Mouse (Mus musculus): ENCODE measurements around the gene Nrf1. TPM values are rescaled to one million over a fixed set of nuclear protein-coding genes. Genes with fewer than 3 reads are reported as not detected.

Nrf1 gene
- polyA plus RNA-seq, 1 experiment from 2014 or later = 41.5 TPM

DNA sequence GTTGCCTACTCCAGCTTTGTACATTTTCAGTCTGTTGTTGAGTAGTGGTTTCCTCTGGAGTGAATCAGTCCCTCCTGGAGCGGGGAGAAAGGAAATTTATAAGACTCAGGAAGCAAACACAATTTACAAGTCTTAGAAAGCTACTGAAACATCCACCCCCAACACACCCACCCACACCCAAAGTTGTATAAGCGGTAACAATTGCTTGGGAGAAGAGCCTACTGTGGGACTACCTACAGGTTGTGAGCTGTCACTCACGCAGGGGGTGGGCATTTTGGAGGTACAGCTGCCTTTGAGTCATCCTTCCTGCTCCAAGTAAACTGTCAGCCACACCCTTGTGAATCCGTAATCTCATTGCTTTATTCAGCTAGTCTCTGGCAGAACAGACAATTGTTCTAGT is 19.4 kb upstream of the Nrf1 start:
- DNase-seq (no peak), ATAC-seq (ENCODE audit: low read depth) (no peak)
- no peaks in the 10 kb centered on the region for H3K27me3 ChIP-seq
- no peaks in the 10 kb centered on the region for H3K4me1 ChIP-seq (replicated peaks)
- no peak overlapping the region for H3K9ac ChIP-seq
- no peak overlapping the region for H3K4me2 ChIP-seq
- WGBS (ENCODE audit: insufficient replicate concordance) = 67% methylated on average over 4 of the region's 4 CpGs
- no peak overlapping the region for H3K4me3 ChIP-seq (replicated peaks)
- H3K27ac ChIP-seq = no peak overlapping the region
- H3K9me3 ChIP-seq (replicated peaks) = no peaks in the 10 kb centered on the region
- no peaks in the 10 kb centered on the region for H3K36me3 ChIP-seq

DNA sequence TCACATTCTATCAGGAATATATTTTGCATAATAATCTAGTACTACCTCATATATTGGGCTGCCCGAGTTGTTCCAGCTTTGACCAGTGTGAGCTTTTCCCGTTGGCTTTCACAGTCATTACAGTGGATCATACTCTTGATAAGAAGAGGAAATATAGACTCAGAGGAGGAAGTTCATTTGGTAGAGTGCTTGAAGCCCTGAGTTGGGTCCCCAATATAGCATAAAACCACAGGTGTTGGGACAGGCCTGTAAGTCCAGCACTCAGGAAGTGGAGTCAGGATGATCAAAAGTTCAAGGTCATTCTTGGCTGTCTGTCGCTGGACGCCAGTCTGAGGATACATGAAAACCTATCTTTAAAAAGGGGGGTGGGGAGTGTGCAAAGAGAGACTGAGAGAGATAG is 12.7 kb upstream of the Nrf1 start:
- Histone ChIP-seq H3K27ac (no peak overlapping the region), H3K36me3 (no peaks in the 10 kb centered on the region), H3K9ac (no peak overlapping the region), H3K4me3 (replicated peaks) (no peak overlapping the region), H3K27me3 (no peaks in the 10 kb centered on the region), H3K4me1 (replicated peaks) (no peaks in the 10 kb centered on the region), H3K9me3 (replicated peaks) (no peaks in the 10 kb centered on the region), H3K4me2 (no peak overlapping the region)
- 20% methylated on average over 4 of the region's 4 CpGs for WGBS (ENCODE audit: insufficient replicate concordance)
- DNase-seq = no peak
- ATAC-seq (ENCODE audit: low read depth) = no peak

DNA sequence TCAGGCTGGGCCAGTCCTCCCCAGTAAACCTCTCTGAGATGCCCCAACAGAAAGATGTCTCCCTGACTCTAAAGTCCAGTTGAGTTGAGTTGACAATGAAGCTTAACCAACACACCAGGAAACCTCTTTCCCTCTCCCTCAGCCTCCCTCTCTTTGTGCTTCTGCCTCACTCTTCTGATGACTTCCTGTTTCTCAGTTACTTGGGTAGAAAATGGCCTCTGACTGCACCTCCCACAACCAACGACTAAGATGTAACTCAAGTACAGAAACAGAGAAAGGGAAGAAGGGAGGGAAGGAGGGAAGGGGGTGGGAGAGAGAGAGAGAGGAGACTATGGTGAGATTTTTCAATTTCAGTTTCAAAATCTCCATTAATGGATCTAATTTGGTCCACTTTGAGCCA is 6.3 kb upstream of the Nrf1 start:
- no peak for ATAC-seq (ENCODE audit: low read depth)
- 10% methylated on average over 1 of the region's 1 CpGs for WGBS (ENCODE audit: insufficient replicate concordance)

GRCm38 (mm10) chr6:30042483-30042882 is 5.3 kb upstream of the Nrf1 start:
- Histone ChIP-seq H3K9ac (no peak overlapping the region), H3K27me3 (no peaks in the 10 kb centered on the region), H3K4me2 (no peak overlapping the region), H3K36me3 (no peaks in the 10 kb centered on the region), H3K9me3 (replicated peaks) (no peaks in the 10 kb centered on the region), H3K4me3 (replicated peaks) (no peak overlapping the region), H3K4me1 (replicated peaks) (peaks cover 19% of the 10 kb centered on the region), H3K27ac (no peak overlapping the region)
- WGBS (ENCODE audit: insufficient replicate concordance) = 40% methylated on average over 3 of the region's 3 CpGs
- ATAC-seq (ENCODE audit: low read depth) = no peak
- no peak for DNase-seq

More for the DNA sequence above, 6.3 kb upstream of the Nrf1 start:
- Histone ChIP-seq H3K9ac (no peak overlapping the region), H3K4me1 (replicated peaks) (peaks cover 13% of the 10 kb centered on the region), H3K27ac (no peak overlapping the region), H3K36me3 (no peaks in the 10 kb centered on the region), H3K4me3 (replicated peaks) (no peak overlapping the region), H3K9me3 (replicated peaks) (no peaks in the 10 kb centered on the region), H3K27me3 (no peaks in the 10 kb centered on the region), H3K4me2 (no peak overlapping the region)
- DNase-seq = no peak

GRCm38 (mm10) chr6:30048163-30048500 is 344 bp downstream of the Nrf1 start:
- Histone ChIP-seq H3K9me3 (replicated peaks) (no peaks in the 10 kb centered on the region), H3K9ac (peak overlapping the region; percentile 99), H3K4me1 (replicated peaks) (peaks cover 54% of the 10 kb centered on the region), H3K36me3 (peaks cover 5% of the 10 kb centered on the region; the same call in 1 of the 2 replicates), H3K4me3 (replicated peaks) (peak overlapping the region; percentile 99), H3K27me3 (no peaks in the 10 kb centered on the region), H3K4me2 (peak overlapping the region; percentile 90), H3K27ac (peak overlapping the region; percentile 96)
- 1% methylated on average over 42 of the region's 45 CpGs for WGBS (ENCODE audit: insufficient replicate concordance)
- DNase-seq = no peak
- ATAC-seq (ENCODE audit: low read depth) = no peak

DNA sequence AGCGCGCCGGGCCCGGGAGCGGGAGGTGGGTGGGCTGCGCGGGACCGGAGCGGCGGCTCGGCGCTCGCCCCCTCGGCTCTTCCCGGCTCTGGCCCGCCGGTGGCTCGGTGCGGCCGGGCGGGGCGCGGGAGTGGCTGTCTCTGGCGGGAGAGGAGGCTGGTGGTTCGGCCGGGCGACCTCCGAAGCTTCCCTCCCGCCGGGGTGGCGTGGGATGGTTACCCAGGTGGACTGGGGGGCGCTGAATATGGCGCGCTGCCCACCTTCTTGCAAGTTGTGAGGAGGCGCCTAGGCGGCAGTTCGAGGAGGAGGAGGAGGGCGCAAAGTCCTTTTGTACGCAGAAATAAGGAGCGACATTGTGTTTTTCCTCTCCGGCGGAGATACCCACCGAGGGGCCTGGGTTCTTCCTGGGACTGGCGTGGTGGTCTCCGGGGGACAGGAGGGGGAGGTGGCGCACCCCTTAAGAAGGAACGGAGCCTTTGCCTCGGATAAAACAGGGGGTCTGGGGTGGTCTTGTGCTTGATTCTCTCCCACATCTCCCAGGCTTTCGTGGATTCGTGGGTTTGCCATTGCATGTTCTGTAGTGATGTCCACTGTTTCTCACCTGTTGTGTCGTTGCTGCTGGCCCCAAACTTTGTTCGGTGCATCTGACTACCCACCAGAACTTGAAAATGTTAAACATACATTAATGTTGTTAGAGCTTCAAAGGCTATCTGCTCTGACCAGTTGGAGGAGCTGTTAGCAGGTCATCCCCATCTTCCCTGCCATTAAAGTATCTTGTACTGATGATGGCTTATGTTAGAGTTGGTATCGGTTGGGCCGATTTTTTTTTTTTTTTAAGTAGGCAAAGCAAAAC is 939 bp downstream of the Nrf1 start:
- Histone ChIP-seq H3K4me3 (replicated peaks) (peak overlapping the region; percentile 99), H3K36me3 (peaks cover 5% of the 10 kb centered on the region; the same call in 1 of the 2 replicates), H3K9me3 (replicated peaks) (no peaks in the 10 kb centered on the region), H3K27me3 (no peaks in the 10 kb centered on the region), H3K27ac (peak overlapping the region; percentile 96), H3K4me2 (peak overlapping the region; percentile 90), H3K9ac (peak overlapping the region; percentile 99), H3K4me1 (replicated peaks) (peaks cover 52% of the 10 kb centered on the region)
- WGBS (ENCODE audit: insufficient replicate concordance) = 2% methylated on average over 53 of the region's 54 CpGs
- peak; percentile 71 for ATAC-seq (ENCODE audit: low read depth)
- DNase-seq = peak; percentile 56

DNA sequence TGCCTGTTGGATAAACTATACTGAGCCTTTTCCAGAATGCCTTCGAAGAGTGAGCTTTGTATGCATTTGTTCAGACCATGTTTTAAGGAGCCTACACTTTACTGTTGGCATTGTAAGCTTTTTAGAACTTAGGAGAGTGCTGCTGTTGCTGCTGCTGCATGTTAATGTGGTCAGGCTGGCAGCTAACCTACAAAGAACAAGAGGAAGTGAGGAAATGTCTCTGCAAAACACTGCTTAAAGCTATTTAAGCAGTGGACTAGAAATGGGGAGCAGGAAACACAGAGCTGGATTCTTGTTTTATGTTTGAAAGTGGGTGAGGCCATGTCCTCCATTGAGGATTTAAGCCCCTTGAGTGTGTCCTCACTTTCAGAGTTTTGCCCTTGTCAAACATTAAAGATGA is 5.3 kb downstream of the Nrf1 start:
- 67% methylated on average over 1 of the region's 1 CpGs for WGBS (ENCODE audit: insufficient replicate concordance)
- Histone ChIP-seq H3K9ac (no peak overlapping the region), H3K4me1 (replicated peaks) (peaks cover 40% of the 10 kb centered on the region), H3K9me3 (replicated peaks) (no peaks in the 10 kb centered on the region), H3K4me2 (no peak overlapping the region), H3K36me3 (peaks cover 5% of the 10 kb centered on the region; the same call in 1 of the 2 replicates), H3K27ac (no peak overlapping the region), H3K27me3 (no peaks in the 10 kb centered on the region), H3K4me3 (replicated peaks) (no peak overlapping the region)
- DNase-seq (no peak), ATAC-seq (ENCODE audit: low read depth) (no peak)

DNA sequence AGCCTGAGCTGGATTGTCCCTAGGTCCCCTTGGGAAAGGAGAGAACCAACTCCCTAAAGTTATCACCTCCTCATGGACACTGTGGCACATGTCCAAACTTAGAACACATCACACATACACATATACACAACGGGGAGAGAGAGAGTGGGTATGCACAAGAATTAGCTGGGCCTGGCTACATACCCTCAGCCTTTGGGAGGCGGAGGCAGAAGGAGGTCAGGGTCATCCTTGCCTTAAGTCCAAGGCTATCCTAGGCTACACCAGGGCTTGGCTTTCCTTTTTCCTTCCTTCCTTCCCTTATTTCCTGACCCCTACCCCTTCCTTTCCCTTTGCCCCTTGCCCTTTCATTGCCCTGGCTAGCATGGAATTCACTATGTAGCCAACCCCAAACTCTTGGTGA is 14.8 kb downstream of the Nrf1 start:
- Histone ChIP-seq H3K4me3 (replicated peaks) (no peak overlapping the region), H3K27me3 (no peaks in the 10 kb centered on the region), H3K36me3 (0 out of 2 replicates have a peak, but pooled peaks cover 2% of the 10 kb centered on the region), H3K27ac (no peak overlapping the region), H3K4me2 (no peak overlapping the region), H3K9ac (no peak overlapping the region), H3K4me1 (replicated peaks) (peaks cover 9% of the 10 kb centered on the region; the same call in 1 of the 2 replicates), H3K9me3 (replicated peaks) (no peaks in the 10 kb centered on the region)
- no peak for DNase-seq
- 88% methylated on average over 2 of the region's 2 CpGs for WGBS (ENCODE audit: insufficient replicate concordance)
- ATAC-seq (ENCODE audit: low read depth) = no peak

- DNase-seq (no peak), ATAC-seq (ENCODE audit: low read depth) (no peak)
- Histone ChIP-seq H3K36me3 (0 out of 2 replicates have a peak, but pooled peaks cover 2% of the 10 kb centered on the region), H3K9me3 (replicated peaks) (no peaks in the 10 kb centered on the region), H3K4me3 (replicated peaks) (no peak overlapping the region), H3K4me1 (replicated peaks) (0 out of 2 replicates have a peak, but pooled peaks cover 4% of the 10 kb centered on the region), H3K27ac (no peak overlapping the region), H3K4me2 (no peak overlapping the region), H3K9ac (no peak overlapping the region), H3K27me3 (no peaks in the 10 kb centered on the region)
- whole genome bisulfite sequencing (ENCODE audit: insufficient replicate concordance) = 76% methylated on average over 2 of the region's 2 CpGs
Measured at GRCm38 (mm10) chr6:30065369-30065768, 17.6 kb downstream of the Nrf1 start.

DNA sequence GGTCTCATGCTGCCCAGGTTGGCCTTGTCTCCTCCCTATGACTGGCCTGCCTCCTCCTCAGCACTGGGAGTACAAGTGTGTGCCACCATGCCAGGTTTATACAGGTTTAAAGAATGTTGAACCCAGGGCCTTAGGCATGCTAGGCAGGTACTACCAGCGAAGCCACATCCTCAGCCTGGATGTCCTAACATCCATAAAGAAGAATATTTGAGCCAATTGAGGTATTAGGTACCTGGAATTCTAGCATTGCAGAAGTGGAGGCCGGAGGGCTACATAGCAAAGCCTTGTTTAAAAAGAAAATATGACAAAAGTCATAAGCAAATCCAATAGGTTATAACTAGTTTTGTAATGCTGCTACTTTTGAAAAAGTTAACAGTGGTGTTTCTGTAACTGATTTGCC is 19.0 kb downstream of the Nrf1 start:
- DNase-seq (no peak), ATAC-seq (ENCODE audit: low read depth) (no peak)
- Histone ChIP-seq H3K4me3 (replicated peaks) (no peak overlapping the region), H3K36me3 (0 out of 2 replicates have a peak, but pooled peaks cover 2% of the 10 kb centered on the region), H3K9me3 (replicated peaks) (no peaks in the 10 kb centered on the region), H3K4me2 (no peak overlapping the region), H3K27me3 (no peaks in the 10 kb centered on the region), H3K9ac (no peak overlapping the region), H3K27ac (no peak overlapping the region), H3K4me1 (replicated peaks) (0 out of 2 replicates have a peak, but pooled peaks cover 4% of the 10 kb centered on the region)
- WGBS (ENCODE audit: insufficient replicate concordance) = 88% methylated on average over 2 of the region's 2 CpGs

DNA sequence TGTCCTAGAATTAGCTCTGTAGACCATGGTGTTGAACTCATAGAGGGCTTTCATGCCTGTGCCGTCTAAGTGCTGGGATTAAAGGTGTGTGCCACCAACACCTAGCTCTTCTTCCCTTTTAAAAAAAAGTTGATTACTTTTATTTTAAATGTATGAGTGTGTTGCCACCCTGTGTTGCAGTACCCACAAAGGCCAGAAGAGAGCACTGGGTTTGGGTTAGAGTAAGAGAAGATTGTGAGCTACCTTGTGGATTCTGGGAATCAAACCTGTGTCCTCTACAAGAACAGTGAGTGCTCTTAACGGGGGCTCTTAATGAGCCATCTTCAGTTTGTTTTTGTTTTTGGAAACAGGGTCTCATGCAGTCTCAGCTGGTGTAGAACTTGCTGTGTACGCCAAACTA is 24.7 kb downstream of the Nrf1 start:
- Histone ChIP-seq H3K27me3 (no peaks in the 10 kb centered on the region), H3K4me3 (replicated peaks) (no peak overlapping the region), H3K9me3 (replicated peaks) (no peaks in the 10 kb centered on the region), H3K4me2 (no peak overlapping the region), H3K9ac (no peak overlapping the region), H3K4me1 (replicated peaks) (peaks cover 34% of the 10 kb centered on the region), H3K36me3 (no peaks in the 10 kb centered on the region), H3K27ac (no peak overlapping the region)
- WGBS (ENCODE audit: insufficient replicate concordance) = 84% methylated on average over 3 of the region's 3 CpGs
- no peak for ATAC-seq (ENCODE audit: low read depth)
- DNase-seq = no peak

All from liver, embryonic 13.5 days (tissue).